Mouse (Mus musculus) kidney, postnatal 14 days (tissue): ENCODE results near the gene Galnt3.

Experiments used
- DNase-seq: peaks from one replicate; pipeline ENCODE4 v3.0.0; 2022; ENCODE audit warnings: mixed read lengths

Gene Galnt3

DNA sequence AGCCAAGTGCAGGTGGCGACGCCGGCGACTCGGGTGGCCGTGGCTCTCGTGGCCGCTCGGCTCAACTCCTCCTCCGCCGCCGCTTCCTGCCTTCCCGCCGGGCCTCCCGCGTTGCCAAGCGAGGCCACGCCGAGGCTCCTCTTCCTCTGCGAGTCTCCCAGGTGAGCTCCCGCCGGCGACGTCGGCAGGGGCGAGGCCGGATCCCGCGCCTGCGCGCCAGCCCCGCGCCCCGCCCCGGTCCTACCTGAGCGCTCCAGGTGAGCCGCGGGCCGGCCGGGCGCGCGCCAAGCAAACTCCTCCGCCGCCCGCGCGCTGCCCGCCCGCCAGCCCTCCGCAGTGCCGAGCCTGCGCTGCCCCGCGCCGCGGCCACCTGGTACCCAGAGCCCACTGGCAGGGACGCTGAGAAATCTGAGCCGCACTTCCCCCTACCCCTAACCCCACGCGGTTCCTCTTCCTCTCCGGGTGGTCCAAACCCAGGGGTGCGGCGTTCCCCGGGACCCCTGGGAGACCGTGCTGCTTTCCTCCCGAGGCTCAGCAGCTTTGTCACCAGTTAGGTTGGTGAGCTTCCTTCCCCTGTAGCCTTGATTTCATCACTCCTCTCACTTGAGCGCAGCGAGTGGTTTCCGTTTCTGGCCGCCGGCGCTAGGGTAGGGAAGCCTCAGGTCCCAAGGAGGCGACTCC is at the start of gene Galnt3:
Gene Galnt3, minus strand, starts transcription at position 404 of the 681 bp plus-strand sequence.
- peak; percentile 82 for DNase-seq

DNA sequence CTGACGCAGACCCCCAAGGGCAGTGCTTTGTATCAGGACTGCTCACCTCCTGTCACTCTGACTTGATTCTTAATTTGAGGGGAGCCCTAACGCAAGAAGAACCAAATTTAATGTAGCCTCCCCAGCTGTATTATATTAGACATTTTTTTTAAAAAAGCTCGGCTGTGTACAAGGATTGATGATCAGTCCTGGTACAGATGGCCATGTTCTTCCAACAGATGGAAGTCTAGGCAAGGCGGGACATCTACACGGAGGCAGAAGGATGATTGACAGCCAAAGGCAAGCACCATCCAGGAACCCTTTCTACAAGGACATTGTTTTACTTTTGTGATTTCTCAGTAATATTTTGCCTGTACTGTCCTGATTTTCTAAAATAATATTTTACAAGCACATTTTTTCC is 48.3 kb upstream of the Galnt3 start:
- DNase-seq: no peak

DNA sequence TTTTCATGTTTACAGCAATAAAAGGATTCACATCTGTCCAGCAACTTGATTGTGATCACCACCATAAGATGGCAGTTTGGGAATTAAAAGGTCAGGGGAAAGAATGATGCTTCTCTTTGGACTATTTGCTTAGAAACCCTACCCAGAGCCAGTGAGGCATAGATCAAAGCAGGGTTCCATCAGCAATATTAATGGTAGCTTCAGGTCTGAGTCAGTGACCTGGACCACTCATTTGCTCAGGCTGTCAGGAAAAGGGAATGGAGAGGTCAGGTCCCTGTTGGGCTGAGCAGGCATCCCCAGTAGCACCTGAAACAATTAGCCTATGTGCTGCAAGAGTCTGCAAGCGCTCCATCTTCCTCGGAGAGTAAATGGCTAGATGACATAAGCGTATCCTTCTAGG is 46.8 kb upstream of the Galnt3 start:
- no peak for DNase-seq

DNA sequence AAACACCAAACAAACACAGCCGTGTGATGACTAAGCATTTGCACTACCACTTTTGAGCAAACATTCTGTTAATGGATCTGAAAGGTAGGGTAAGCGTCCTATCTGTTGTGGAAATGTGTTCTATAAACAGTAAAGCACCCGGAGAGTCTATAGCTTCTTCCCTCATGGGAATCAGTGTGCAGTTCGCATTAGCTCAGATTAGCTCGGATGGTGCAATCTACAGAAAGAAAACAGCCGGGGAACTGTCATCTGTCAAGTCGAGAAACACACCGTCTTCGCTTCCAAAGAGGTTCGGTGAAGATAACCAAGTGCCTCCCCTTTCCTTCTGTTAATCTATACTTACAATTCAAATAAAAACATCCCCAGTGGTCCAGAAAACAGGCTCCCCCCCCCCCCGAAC is 45.9 kb upstream of the Galnt3 start:
- no peak for DNase-seq

DNA sequence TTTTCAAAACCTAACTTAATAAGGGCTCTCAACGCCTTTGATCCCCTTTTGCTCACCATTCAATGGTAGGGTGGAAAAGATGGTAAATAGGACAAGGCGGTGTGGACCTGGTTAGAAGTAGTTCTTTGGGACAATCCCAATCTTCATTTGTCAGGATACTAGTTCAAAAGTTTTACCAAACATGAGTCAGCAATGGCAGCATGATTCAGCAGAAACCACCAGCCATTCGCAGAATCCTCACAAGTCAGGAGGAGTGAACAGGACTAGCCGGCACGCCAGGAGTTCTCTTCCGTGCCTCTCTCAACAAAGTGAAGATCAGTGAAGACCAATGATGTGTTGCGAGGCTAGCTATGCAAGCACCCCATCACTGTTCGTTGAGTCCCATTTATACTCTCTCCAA is 40.2 kb upstream of the Galnt3 start:
- no peak for DNase-seq

DNA sequence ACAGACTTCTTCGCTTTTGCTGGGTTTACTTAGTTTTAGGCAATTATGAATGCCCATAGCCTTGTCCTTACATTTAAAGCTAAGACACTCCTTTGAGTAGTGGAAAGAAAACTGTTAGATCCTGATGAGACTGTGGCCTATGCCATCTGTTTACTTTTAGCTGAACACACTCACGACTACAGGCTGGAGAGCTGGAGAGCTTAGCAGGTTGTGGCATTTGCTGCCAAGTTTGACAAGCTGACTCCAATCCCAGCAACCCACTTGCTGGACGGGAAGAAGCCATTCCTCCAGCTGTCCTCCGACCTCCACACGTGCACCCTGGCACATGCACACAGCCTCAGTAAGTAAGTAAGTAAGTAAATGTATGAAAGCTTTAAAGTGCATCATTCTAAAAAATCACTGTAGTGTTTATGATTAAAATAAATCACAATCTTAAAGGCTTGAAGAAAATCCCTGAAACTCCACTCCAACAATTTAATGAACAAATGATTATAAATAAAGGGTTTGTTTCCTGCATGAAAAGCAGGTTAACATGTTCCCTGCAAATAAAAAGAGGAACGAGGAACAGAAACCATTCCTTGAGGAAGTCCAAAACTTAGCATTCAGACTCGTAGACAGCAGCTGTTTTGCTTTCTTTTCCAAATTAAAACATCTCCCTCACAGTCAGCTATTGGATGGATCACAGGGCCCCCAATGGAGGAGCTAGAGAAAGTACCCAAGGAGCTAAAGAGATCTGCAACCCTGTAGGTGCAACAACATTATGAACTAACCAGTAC is 33.5 kb upstream of the Galnt3 start:
- DNase-seq: no peak

DNA sequence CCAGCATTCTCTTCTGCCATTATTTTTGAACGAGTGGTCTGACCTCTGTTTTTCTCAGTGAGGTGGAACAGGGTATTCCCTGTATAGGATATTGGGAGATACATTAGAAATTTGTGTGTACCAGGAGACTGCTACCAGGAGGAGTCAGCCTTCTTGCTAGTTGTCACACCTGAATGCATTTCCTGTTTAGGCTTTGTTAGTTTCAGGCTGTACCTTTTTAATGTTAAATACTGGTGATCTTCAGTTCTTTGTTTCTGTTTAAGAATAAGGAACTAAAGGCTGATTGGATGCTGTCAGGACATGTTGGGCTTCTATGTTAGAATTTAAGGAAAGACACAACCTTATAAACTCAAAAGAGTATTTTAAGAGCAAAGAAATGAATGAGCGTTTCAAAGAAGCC is 26.6 kb upstream of the Galnt3 start:
- DNase-seq: no peak

DNA sequence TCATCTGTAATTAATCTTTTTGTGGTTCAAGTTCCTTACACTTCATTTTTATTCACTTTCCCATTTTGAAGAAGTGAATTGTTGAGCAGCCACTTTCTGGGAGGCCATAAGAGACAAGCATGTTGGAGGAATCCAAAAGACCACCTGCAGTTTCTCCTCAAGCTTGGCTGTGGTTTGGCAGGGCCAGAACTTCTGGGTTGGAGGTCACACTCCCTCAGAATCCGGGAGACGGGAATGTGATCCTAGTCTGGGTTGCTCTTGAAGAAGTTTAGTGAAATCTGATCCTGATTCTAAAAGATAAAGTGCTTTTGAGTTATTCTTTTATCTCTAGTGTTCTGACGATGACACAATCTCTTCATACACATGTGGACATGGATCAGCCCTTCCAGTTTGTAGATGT is 25.7 kb upstream of the Galnt3 start:
- peak; percentile 21 for DNase-seq

DNA sequence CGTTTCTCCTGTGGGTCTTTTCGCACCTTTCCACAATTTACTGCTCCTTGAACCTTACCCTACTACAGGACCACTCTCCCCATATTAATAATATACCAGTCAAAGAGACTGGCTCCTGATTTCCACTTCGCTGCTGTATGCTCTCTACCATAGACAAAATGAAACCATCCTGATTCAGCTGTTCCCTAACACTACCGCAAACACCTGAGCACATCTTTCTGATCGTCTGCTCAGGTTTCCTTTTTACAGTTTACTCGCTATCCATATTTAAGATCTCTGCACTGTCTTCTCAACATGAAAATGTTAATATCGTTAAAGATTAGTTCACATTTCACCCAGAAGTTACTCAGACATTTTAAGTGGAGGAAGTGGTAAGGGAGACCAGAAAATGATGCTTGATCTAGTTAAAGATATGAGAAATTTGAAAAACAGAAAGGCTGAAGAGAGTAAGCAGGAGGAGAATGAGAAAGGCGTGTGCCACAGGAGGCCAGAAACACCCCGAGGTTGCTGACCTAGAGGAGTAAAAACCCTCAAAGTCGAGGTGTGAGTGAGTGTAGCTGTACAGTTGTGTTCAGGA is 23.9 kb upstream of the Galnt3 start:
- no peak for DNase-seq

DNA sequence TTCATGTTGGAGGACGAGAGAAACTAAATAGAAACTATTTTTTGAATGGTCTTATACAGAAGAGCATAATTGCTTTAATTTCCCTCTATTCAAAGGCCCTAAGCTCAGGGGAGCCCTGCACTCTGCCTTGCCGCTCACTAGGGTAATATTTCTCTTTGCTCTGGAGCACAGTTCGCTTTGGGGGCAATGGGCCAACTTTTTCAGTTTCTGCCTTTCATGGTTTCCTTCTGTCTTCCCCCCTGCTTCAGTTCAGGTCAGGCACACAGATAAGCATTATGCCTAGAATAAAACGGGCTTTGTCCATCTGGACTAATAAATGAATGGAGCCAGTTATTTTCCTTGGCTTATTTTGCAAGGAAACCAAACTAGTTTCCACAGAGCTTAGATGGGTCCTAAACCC is 21.7 kb upstream of the Galnt3 start:
- peak; percentile 73 for DNase-seq

DNA sequence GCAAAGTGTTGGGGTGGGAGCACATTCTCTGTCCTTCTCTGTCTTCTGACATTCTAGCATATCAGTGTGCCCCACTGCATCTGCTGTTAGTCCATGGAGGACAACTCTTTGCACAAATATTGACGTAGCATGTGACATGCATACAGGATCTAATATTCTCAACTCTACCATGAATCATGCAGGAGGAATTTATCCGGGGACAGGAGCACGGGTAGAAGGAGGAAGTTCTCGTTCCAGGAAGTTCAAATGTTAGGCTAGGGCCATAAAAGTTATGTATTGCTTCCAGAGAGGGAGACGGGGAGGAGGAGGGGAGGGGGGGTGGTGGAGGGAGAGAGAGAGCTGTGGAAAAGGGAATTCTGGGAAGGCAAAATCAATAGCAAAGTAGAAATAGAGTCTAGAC is 20.0 kb upstream of the Galnt3 start:
- peak; percentile 48 for DNase-seq

DNA sequence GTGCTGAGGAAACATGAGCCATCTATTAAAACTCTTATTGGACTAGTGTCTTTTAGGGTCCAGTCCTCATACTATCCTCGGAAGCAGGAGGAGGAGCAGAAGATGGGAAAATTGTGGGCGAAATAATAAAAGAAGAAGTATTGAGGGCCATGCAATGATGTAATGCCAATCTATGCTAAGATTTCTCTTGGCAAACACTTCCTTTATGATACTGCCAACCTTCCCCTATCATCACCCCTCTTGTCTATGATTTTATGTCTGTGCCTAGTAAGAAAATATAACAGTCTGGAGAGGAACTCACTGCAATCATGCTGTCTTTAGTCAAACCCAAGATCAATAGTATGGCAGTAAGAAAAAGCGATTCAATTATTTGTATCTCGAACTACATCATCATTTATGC is 18.5 kb upstream of the Galnt3 start:
- DNase-seq: no peak

DNA sequence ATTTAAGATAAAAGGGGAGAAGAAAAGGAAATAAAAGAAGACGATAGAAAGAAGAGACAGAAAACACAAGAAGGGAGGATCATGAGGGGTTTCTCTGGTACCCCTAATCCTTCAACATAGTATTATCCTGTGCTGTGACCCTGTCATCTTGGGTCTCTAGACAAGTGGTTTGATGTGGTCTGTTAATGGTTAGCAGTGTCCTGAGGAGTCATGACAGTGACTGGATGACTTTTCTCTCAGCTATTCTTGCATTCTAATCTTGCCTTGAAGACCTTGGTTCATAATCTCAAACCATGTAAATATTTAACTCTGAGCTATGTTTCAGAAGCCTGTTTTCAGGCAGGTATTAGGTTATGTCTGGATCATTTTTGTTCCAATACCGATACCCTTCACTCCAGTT is 17.9 kb upstream of the Galnt3 start:
- no peak for DNase-seq

DNA sequence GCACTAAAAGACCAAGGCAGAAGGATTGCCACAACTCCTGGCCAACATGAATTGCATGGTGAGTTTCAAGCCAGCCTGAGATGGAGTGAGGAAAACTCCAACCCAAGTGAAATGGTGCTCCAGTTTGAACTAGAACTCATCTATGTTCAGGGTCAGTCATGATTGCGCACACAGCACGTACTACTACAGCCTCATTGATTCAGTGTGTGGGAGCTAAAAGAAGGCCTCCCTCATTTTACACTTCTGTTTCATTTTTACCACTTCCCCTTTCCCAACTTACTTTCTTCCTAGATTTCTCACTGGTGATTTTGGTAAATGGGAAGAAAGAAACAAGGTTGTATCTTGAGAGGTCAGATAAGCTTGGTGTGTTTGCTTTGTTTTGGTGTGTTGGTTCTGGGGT is 17.5 kb upstream of the Galnt3 start:
- DNase-seq: no peak

DNA sequence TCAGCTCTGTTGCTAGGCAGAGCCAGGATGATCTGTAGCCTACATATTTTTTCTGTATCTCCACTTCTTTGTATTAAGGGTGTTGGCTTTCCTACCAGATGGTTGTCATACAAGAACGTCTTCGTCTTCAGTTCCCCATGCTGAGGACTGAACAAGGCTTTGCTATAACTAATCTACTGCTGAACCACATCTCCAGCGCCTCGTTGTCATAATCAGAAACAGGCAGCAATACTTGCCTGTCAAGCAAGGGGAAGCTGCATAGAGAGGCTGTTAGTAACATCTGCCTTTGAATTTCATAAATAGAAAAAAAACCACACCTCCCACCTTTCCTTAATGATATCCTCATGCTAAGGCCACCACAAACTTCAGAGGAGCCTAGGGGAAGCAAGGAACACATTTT is 15.5 kb upstream of the Galnt3 start:
- no peak for DNase-seq

DNA sequence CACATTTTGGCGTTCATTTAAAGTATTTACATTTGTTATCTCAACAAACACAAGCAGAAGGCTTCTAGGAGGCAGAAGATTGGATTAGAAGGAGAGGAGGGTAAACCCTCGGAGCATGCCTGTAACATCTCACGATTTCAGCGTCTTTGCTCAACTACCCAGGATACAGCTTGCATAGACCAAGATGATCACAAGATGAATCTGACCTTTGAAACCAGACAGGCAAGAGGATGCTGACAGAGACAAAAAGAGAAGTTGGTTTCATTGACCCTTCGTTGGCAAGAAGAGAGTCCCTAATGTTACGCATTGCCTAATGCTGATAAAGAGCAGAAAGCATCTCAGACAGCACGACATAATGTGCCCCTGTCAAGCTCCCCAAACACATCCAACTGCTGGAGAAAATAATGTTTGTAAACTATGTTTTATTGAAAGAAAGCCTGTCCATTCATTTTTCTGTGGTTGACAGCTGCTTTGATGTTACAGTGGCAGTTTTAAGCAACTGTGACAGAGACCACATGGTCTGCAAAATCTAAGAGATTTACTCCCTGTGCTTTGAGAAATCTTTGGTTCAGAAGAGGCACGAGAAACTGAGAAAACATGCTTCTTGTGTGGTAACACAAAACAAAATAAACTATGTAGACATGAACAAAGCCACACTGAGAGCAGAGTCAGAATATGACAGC is 7.2 kb upstream of the Galnt3 start:
- peak; percentile 38 for DNase-seq

DNA sequence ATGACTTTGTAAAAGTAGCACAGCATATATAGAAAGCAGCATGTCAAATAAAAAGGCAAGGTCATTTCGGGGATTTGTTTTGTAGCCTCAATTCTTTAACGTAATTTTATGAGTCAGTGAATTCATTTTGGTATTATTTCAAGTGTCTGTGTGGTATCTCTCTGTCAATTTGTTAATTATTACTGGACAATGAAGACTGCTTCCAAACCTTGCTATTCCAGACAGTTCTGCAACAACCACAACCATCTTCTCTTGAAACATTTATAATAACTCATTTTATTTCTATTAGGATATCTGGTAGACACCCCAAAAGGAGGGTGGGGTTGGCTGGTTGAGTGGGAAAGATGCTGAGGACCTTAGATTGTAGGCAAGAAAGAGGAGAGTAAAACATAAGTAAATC is 4.1 kb upstream of the Galnt3 start:
- DNase-seq: no peak

DNA sequence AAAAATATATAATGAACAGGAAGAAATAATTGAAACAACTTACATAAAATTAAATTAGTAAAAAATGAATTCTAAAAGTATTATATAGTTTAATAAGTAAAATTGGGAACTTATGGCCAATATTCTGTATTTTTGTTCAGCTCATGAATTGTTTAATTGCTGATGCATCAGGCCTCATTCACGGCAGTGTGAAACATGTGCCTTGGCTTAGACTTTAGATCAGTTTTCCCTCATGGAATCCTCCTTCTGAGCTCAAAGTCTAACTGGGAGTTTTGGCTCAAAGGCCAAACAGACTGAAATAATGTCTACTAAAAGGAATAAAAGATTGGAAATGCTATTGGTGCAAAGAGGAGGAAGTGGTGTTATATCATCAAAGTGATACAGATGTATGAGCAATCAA is 2.7 kb upstream of the Galnt3 start:
- peak; percentile 33 for DNase-seq

DNA sequence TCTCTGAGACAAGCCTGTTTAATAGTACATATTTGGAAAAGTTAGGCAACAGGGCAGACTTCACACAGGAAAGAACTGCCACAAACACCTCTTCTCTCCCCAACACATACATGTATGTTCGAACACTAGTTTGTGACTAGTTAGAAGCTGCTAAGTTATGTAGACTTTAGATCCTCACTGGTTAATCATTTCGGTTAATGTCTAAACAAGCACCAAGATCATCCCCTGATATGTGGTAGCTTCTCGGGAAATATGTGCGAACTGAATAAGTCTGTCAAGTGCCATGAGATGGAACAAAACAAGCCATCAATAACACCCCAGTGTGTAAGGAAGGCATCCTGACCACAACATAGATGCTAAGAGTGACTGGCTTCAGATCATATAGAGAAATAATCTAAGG is 2.1 kb upstream of the Galnt3 start:
- no peak for DNase-seq

DNA sequence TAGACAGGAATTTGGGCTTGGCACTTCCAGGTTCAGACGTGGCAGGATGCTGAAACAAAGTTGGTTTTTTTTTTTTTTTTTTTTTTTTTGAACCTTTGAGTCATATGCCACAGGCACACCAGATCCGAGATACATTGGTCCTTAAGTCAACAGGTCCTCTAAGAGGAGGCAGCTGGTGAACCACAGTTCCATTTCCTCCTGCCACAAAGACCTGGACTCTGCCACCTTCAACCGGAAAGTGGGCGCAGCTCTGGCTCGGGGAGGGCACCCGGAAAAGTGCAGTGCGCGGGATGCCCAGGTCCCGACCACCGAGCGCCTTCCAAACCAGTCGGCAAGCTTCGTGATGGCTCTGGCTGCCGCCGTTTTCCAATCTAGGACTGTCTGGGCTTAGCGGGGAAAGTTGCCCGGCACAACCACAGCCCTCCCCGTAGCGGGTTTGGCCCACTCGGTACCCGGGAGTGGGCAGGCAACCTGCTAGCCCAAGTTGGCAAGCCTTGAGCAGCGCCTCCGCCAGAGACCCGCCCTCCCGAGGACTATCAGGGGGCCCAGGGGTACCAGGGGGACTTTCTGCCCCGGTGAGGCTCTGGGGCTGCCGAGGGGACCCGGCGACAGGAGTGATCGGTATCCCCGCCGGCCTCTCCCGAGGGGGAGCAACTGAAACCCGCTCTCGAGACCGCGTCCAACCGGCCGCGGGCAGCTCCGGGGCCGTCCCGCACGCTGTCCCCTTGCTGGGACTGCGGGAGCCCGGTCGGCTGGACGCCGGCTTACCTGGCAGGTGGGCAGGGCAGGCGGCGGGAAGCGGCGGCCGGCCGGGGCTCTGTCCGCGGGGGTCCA is 821 bp downstream of the Galnt3 start:
- peak; percentile 32 for DNase-seq

DNA sequence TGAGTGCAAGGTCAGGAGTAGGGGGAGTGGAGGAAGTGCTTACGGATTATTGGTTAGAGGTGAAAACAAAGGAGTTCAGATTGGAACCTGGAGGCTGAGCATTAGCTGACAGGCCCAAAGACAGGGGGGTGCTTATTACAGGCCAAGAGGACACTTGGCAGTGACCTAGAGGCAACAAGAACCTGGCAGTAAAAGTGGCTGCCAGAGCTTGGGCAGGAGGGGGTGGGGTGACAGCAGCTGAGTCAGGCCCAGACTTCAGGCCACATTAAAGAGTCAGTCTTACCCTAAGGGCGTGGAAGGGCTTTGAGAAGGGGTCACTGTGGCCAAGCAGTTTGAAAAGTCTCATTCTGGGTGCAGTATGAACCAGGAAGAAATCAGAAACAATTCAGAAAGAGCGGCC is 7.1 kb downstream of the Galnt3 start:
- peak; percentile 67 for DNase-seq

DNA sequence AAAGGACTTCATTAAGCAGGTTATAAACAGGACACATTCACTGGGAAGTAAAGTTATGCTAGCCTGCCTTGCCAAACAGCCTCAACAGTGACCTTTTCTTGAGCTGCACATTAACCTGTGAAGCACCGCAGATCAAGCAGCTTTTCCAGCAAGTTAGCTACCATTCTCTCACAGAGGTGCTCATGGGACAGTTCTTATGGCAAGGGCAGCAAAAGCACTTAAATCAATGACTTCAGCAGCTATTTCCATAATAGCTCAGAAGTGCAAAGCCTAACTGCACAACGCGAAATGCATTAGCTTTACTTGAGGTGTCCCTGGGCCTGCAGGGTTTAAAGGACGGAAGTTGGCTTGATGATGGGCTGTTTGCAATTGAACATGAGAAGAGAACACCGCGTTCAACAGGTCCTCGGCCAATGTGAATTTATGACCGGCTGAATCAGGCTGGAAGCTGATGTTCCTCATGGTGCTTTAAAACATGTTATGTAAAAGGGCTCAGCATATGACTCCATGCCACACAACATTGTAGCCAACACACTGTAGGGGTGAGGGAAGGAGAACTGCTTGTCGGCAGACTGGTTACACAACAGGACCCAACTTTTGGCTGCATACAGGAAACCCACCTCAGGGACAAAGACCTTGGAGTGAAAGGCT is 16.8 kb downstream of the Galnt3 start:
- peak; percentile 44 for DNase-seq
